Mouse (Mus musculus): ENCODE measurements around the gene Actl6a. TPM values are rescaled to one million over a fixed set of nuclear protein-coding genes. Genes with fewer than 3 reads are reported as not detected.

The Actl6a gene
- polyA plus RNA-seq, 1 experiment from 2014 or later = 155 TPM

GRCm38 (mm10) chr3:32668256-32668959 is 37.7 kb upstream of the Actl6a start:
- 0 out of 2 replicates have a peak overlapping the region, but pooled peaks have one; percentile 56 for H3K27ac ChIP-seq (ENCODE audit: low read length)
- H3K4me2 ChIP-seq (ENCODE audit: low read depth, low read length) = no peak overlapping the region
- H3K9me3 ChIP-seq (ENCODE audit: control insufficient read depth, low read length) = no peaks in the 10 kb centered on the region
- H3K27me3 ChIP-seq (ENCODE audit: control insufficient read depth, insufficient read depth, low read depth, low read length) = no peaks in the 10 kb centered on the region
- no peak overlapping the region for H3K4me3 ChIP-seq (ENCODE audit: low read length)
- H3K36me3 ChIP-seq (ENCODE audit: control insufficient read depth, insufficient read depth, low read length) = no peaks in the 10 kb centered on the region
- peak; percentile 47; the same call in 1 of the 2 replicates for ATAC-seq (ENCODE audit: low read depth)
- WGBS = 60% methylated on average over 9 of the region's 9 CpGs
- H3K4me1 ChIP-seq (replicated peaks; ENCODE audit: control insufficient read depth, insufficient read depth, low read length) = peaks cover 5% of the 10 kb centered on the region; the same call in 1 of the 2 replicates
- no peak overlapping the region for H3K9ac ChIP-seq (ENCODE audit: low read length)

- no peaks in the 10 kb centered on the region for H3K9me3 ChIP-seq (ENCODE audit: control insufficient read depth, low read length)
- H3K36me3 ChIP-seq (ENCODE audit: control insufficient read depth, insufficient read depth, low read length) = no peaks in the 10 kb centered on the region
- peak overlapping the region; percentile 24; the same call in 1 of the 2 replicates for H3K4me3 ChIP-seq (ENCODE audit: low read length)
- H3K27me3 ChIP-seq (ENCODE audit: control insufficient read depth, insufficient read depth, low read depth, low read length) = no peaks in the 10 kb centered on the region
- peak overlapping the region; percentile 29; the same call in 1 of the 2 replicates for H3K4me2 ChIP-seq (ENCODE audit: low read depth, low read length)
- peaks cover 5% of the 10 kb centered on the region; the same call in 1 of the 2 replicates for H3K4me1 ChIP-seq (replicated peaks; ENCODE audit: control insufficient read depth, insufficient read depth, low read length)
- H3K9ac ChIP-seq (ENCODE audit: low read length) = no peak overlapping the region
- H3K27ac ChIP-seq (ENCODE audit: low read length) = peak overlapping the region; percentile 56
- ATAC-seq (ENCODE audit: low read depth) = peak; percentile 80
- 58% methylated on average over 6 of the region's 6 CpGs for WGBS
Observed at GRCm38 (mm10) chr3:32669211-32669610, 36.9 kb upstream of the Actl6a start.

- 90% methylated on average over 4 of the region's 4 CpGs for WGBS
- Histone ChIP-seq H3K36me3 (ENCODE audit: control insufficient read depth, insufficient read depth, low read length) (no peaks in the 10 kb centered on the region), H3K27ac (ENCODE audit: low read length) (no peak overlapping the region), H3K4me2 (ENCODE audit: low read depth, low read length) (no peak overlapping the region), H3K4me1 (replicated peaks; ENCODE audit: control insufficient read depth, insufficient read depth, low read length) (peaks cover 5% of the 10 kb centered on the region; the same call in 1 of the 2 replicates), H3K4me3 (ENCODE audit: low read length) (no peak overlapping the region), H3K9me3 (ENCODE audit: control insufficient read depth, low read length) (no peaks in the 10 kb centered on the region), H3K27me3 (ENCODE audit: control insufficient read depth, insufficient read depth, low read depth, low read length) (no peaks in the 10 kb centered on the region), H3K9ac (ENCODE audit: low read length) (no peak overlapping the region)
- ATAC-seq (ENCODE audit: low read depth) = no peak
Observed at GRCm38 (mm10) chr3:32670196-32670595, 35.9 kb upstream of the Actl6a start.

- Histone ChIP-seq H3K4me3 (ENCODE audit: low read length) (no peak overlapping the region), H3K36me3 (ENCODE audit: control insufficient read depth, insufficient read depth, low read length) (no peaks in the 10 kb centered on the region), H3K4me2 (ENCODE audit: low read depth, low read length) (no peak overlapping the region), H3K9me3 (ENCODE audit: control insufficient read depth, low read length) (no peaks in the 10 kb centered on the region), H3K4me1 (replicated peaks; ENCODE audit: control insufficient read depth, insufficient read depth, low read length) (peaks cover 5% of the 10 kb centered on the region; the same call in 1 of the 2 replicates), H3K27me3 (ENCODE audit: control insufficient read depth, insufficient read depth, low read depth, low read length) (no peaks in the 10 kb centered on the region), H3K27ac (ENCODE audit: low read length) (no peak overlapping the region), H3K9ac (ENCODE audit: low read length) (no peak overlapping the region)
- no peak for ATAC-seq (ENCODE audit: low read depth)
Observed at GRCm38 (mm10) chr3:32673151-32673550, 32.9 kb upstream of the Actl6a start.

- Histone ChIP-seq H3K9me3 (ENCODE audit: control insufficient read depth, low read length) (no peaks in the 10 kb centered on the region), H3K36me3 (ENCODE audit: control insufficient read depth, insufficient read depth, low read length) (no peaks in the 10 kb centered on the region), H3K27ac (ENCODE audit: low read length) (no peak overlapping the region), H3K4me1 (replicated peaks; ENCODE audit: control insufficient read depth, insufficient read depth, low read length) (no peaks in the 10 kb centered on the region), H3K4me2 (ENCODE audit: low read depth, low read length) (no peak overlapping the region), H3K4me3 (ENCODE audit: low read length) (no peak overlapping the region), H3K27me3 (ENCODE audit: control insufficient read depth, insufficient read depth, low read depth, low read length) (no peaks in the 10 kb centered on the region), H3K9ac (ENCODE audit: low read length) (no peak overlapping the region)
- no peak for ATAC-seq (ENCODE audit: low read depth)
- WGBS = 76% methylated on average over 6 of the region's 6 CpGs
Observed at GRCm38 (mm10) chr3:32676393-32676792, 29.7 kb upstream of the Actl6a start.

GRCm38 (mm10) chr3:32682910-32683531 is 23.1 kb upstream of the Actl6a start:
- ATAC-seq (ENCODE audit: low read depth) = peak; percentile 71; the same call in 1 of the 2 replicates
- Histone ChIP-seq H3K9me3 (ENCODE audit: control insufficient read depth, low read length) (no peaks in the 10 kb centered on the region), H3K4me3 (ENCODE audit: low read length) (no peak overlapping the region), H3K27me3 (ENCODE audit: control insufficient read depth, insufficient read depth, low read depth, low read length) (no peaks in the 10 kb centered on the region), H3K36me3 (ENCODE audit: control insufficient read depth, insufficient read depth, low read length) (no peaks in the 10 kb centered on the region), H3K4me2 (ENCODE audit: low read depth, low read length) (no peak overlapping the region), H3K4me1 (replicated peaks; ENCODE audit: control insufficient read depth, insufficient read depth, low read length) (no peaks in the 10 kb centered on the region), H3K27ac (ENCODE audit: low read length) (no peak overlapping the region), H3K9ac (ENCODE audit: low read length) (no peak overlapping the region)
- WGBS = 51% methylated on average over 11 of the region's 12 CpGs

- Histone ChIP-seq H3K27ac (ENCODE audit: low read length) (no peak overlapping the region), H3K9ac (ENCODE audit: low read length) (no peak overlapping the region), H3K36me3 (ENCODE audit: control insufficient read depth, insufficient read depth, low read length) (no peaks in the 10 kb centered on the region), H3K27me3 (ENCODE audit: control insufficient read depth, insufficient read depth, low read depth, low read length) (no peaks in the 10 kb centered on the region), H3K4me3 (ENCODE audit: low read length) (no peak overlapping the region), H3K4me2 (ENCODE audit: low read depth, low read length) (no peak overlapping the region), H3K9me3 (ENCODE audit: control insufficient read depth, low read length) (no peaks in the 10 kb centered on the region), H3K4me1 (replicated peaks; ENCODE audit: control insufficient read depth, insufficient read depth, low read length) (no peaks in the 10 kb centered on the region)
- 71% methylated on average over 3 of the region's 3 CpGs for WGBS
- no peak for ATAC-seq (ENCODE audit: low read depth)
Observed at GRCm38 (mm10) chr3:32684631-32685030, 21.5 kb upstream of the Actl6a start.

- no peak for ATAC-seq (ENCODE audit: low read depth)
- Histone ChIP-seq H3K4me2 (ENCODE audit: low read depth, low read length) (no peak overlapping the region), H3K4me1 (replicated peaks; ENCODE audit: control insufficient read depth, insufficient read depth, low read length) (no peaks in the 10 kb centered on the region), H3K27me3 (ENCODE audit: control insufficient read depth, insufficient read depth, low read depth, low read length) (no peaks in the 10 kb centered on the region), H3K4me3 (ENCODE audit: low read length) (no peak overlapping the region), H3K27ac (ENCODE audit: low read length) (no peak overlapping the region), H3K9me3 (ENCODE audit: control insufficient read depth, low read length) (no peaks in the 10 kb centered on the region), H3K36me3 (ENCODE audit: control insufficient read depth, insufficient read depth, low read length) (no peaks in the 10 kb centered on the region), H3K9ac (ENCODE audit: low read length) (no peak overlapping the region)
- 58% methylated on average over 1 of the region's 1 CpGs for WGBS
Observed at GRCm38 (mm10) chr3:32686537-32686936, 19.6 kb upstream of the Actl6a start.

- no peak overlapping the region for H3K27ac ChIP-seq (ENCODE audit: low read length)
- no peak overlapping the region for H3K4me2 ChIP-seq (ENCODE audit: low read depth, low read length)
- H3K9ac ChIP-seq (ENCODE audit: low read length) = no peak overlapping the region
- H3K4me1 ChIP-seq (replicated peaks; ENCODE audit: control insufficient read depth, insufficient read depth, low read length) = no peaks in the 10 kb centered on the region
- 59% methylated on average over 4 of the region's 4 CpGs for WGBS
- no peak overlapping the region for H3K4me3 ChIP-seq (ENCODE audit: low read length)
- ATAC-seq (ENCODE audit: low read depth) = no peak
- H3K36me3 ChIP-seq (ENCODE audit: control insufficient read depth, insufficient read depth, low read length) = no peaks in the 10 kb centered on the region
- H3K27me3 ChIP-seq (ENCODE audit: control insufficient read depth, insufficient read depth, low read depth, low read length) = no peaks in the 10 kb centered on the region
- H3K9me3 ChIP-seq (ENCODE audit: control insufficient read depth, low read length) = no peaks in the 10 kb centered on the region
Observed at GRCm38 (mm10) chr3:32687156-32687555, 18.9 kb upstream of the Actl6a start.
